Mouse (Mus musculus) B cell, adult 67 days (primary cell): ENCODE measurements around the gene Edem1. TPM values are rescaled to one million over a fixed set of nuclear protein-coding genes. Genes with fewer than 3 reads are reported as not detected.

Source experiments
- total RNA-seq, 2 experiments: library from RNA; stranded (reverse); gene quantifications; 4 replicates each; pipeline ENCODE4 v1.2.4; 2023

The Edem1 gene
- total RNA-seq, result 100 to 1,000 TPM; 118 to 134 TPM

DNA sequence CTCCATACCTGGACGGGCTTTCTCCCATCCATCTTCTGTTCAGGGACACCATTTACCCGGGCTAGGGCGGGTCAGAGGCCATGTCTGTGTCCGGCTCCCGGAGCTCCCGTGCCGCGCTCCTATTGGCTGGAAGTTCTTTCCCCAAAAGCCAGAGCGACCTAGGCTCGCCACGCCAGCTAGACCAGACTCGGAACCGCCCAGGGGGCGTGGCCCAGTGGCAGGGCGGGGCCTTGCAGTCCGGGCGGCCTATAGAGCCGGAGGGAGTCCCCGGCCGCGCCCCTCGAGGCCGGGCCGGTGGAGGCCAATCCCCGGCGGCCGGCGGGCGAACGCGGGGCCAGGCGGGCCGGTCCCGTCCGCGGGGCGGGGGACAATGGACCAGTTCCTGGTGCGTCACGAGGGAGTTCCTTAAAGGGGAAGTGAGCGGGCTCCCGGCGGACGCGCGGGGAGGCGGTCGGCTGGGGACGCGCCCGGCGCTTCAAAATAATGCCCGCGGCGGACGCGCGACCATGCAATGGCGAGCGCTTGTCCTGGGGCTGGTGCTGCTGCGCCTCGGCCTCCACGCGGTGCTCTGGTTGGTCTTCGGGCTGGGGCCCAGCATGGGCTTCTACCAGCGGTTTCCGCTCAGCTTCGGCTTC is at the start of gene Edem1:
Edem1 (plus strand) TSS at position 408 of the 635 bp plus-strand sequence.

GRCm38 (mm10) chr6:108782526-108783183 is 45.8 kb upstream of the Edem1 start, which contains the start of gene Arl8b:
Arl8b (plus strand) TSS chr6:108783099.

Other genes with a start within 250 kb of the Edem1 start
- 100 to 1,000 TPM; 191 to 217 TPM for gene Bhlhe40, start 168.0 kb upstream of the Edem1 start, total RNA-seq
- 10 to 100 TPM; 55.2 to 61.0 TPM for gene Arl8b, start 45.5 kb upstream of the Edem1 start, total RNA-seq